Mouse (Mus musculus): Measurements from ENCODE around the gene Lactb. TPM values are rescaled to one million over a fixed set of nuclear protein-coding genes. Genes with fewer than 3 reads are reported as not detected.

The Lactb gene
- polyA plus RNA-seq, 2 experiments: 5.6 to 7.7 TPM

GRCm38 (mm10) chr9:66977121-66977520 lies 1.8 kb upstream of the Lactb start:
- H3K27ac ChIP-seq: no peak overlapping the region
- H3K36me3 ChIP-seq (replicated peaks; ENCODE audit: control insufficient read depth, insufficient read depth, low read depth): no peaks in the 10 kb centered on the region
- H3K4me3 ChIP-seq (ENCODE audit: insufficient read depth in 1 of 2, low read depth in 2 of 2, low read length in 2 of 2): no peak overlapping the region
- no peaks in the 10 kb centered on the region for H3K9me3 ChIP-seq (ENCODE audit: control insufficient read depth, low read length)
- no peak overlapping the region for H3K4me2 ChIP-seq (ENCODE audit: low read depth)
- ATAC-seq (ENCODE audit: insufficient read depth) (no peak), DNase-seq (ENCODE audit: low read depth in 3 of 3, low spot score in 3 of 3) (no peak)
- WGBS (ENCODE audit: insufficient replicate concordance): 62% methylated on average over 5 of the region's 5 CpGs
- TF ChIP-seq EP300 (IDR thresholded peaks at IDR 0.05; ENCODE audit: low read depth) (no peak), CTCF (IDR thresholded peaks at IDR 0.05; ENCODE audit: low read depth) (no peak)
- no peaks in the 10 kb centered on the region for H3K27me3 ChIP-seq (ENCODE audit: control insufficient read depth, insufficient read depth, low read length)
- H3K9ac ChIP-seq (replicated peaks): no peak overlapping the region
- H3K4me1 ChIP-seq (replicated peaks; ENCODE audit: control insufficient read depth in 2 of 2, insufficient read depth in 2 of 2, low read length in 1 of 2): peaks cover 0 to 9% of the 10 kb centered on the region in 2 experiments; a peak in 3 of 4 replicates

- Histone ChIP-seq H3K4me3 (ENCODE audit: insufficient read depth in 1 of 2, low read depth in 2 of 2, low read length in 2 of 2) (peak overlapping the region; percentile 77 to 82), H3K9ac (replicated peaks) (peak overlapping the region; percentile 56), H3K4me2 (ENCODE audit: low read depth) (peak overlapping the region; percentile 88), H3K36me3 (replicated peaks; ENCODE audit: control insufficient read depth, insufficient read depth, low read depth) (no peaks in the 10 kb centered on the region), H3K4me1 (replicated peaks; ENCODE audit: control insufficient read depth in 2 of 2, insufficient read depth in 2 of 2, low read length in 1 of 2) (peaks cover 0 to 6% of the 10 kb centered on the region in 2 experiments; a peak in 3 of 4 replicates), H3K27ac (peak overlapping the region; percentile 30), H3K27me3 (ENCODE audit: control insufficient read depth, insufficient read depth, low read length) (no peaks in the 10 kb centered on the region), H3K9me3 (ENCODE audit: control insufficient read depth, low read length) (no peaks in the 10 kb centered on the region)
- under 1% methylated on average over 41 of the region's 41 CpGs for WGBS (ENCODE audit: insufficient replicate concordance)
- ATAC-seq (ENCODE audit: insufficient read depth) (peak; percentile 83), DNase-seq (ENCODE audit: low read depth in 3 of 3, low spot score in 3 of 3) (peak; percentile 64 to 70 (median 64))
- TF ChIP-seq EP300 (IDR thresholded peaks at IDR 0.05; ENCODE audit: low read depth) (no peak), CTCF (IDR thresholded peaks at IDR 0.05; ENCODE audit: low read depth) (no peak)
Measured at GRCm38 (mm10) chr9:66974721-66975225, 511 bp downstream of the Lactb start.

- H3K36me3 ChIP-seq (replicated peaks; ENCODE audit: control insufficient read depth, insufficient read depth, low read depth): no peaks in the 10 kb centered on the region
- H3K27me3 ChIP-seq (ENCODE audit: control insufficient read depth, insufficient read depth, low read length): no peaks in the 10 kb centered on the region
- no peaks in the 10 kb centered on the region for H3K9me3 ChIP-seq (ENCODE audit: control insufficient read depth, low read length)
- no peak overlapping the region for H3K4me3 ChIP-seq (ENCODE audit: insufficient read depth in 1 of 2, low read depth in 2 of 2, low read length in 2 of 2)
- DNase-seq (ENCODE audit: low read depth in 3 of 3, low spot score in 3 of 3): no peak
- H3K4me1 ChIP-seq (replicated peaks; ENCODE audit: control insufficient read depth in 2 of 2, insufficient read depth in 2 of 2, low read length in 1 of 2): peaks cover 0 to 6% of the 10 kb centered on the region in 2 experiments; a peak in 3 of 4 replicates
- no peak for ATAC-seq (ENCODE audit: insufficient read depth)
- no peak overlapping the region for H3K27ac ChIP-seq
- no peak for TF ChIP-seq CTCF (IDR thresholded peaks at IDR 0.05; ENCODE audit: low read depth)
- TF ChIP-seq EP300 (IDR thresholded peaks at IDR 0.05; ENCODE audit: low read depth): no peak
- H3K4me2 ChIP-seq (ENCODE audit: low read depth): no peak overlapping the region
- WGBS (ENCODE audit: insufficient replicate concordance): 81% methylated on average over 8 of the region's 8 CpGs
- H3K9ac ChIP-seq (replicated peaks): no peak overlapping the region
Measured at GRCm38 (mm10) chr9:66971116-66971515, 4.2 kb downstream of the Lactb start.

GRCm38 (mm10) chr9:66967492-66967891 lies 7.8 kb downstream of the Lactb start:
- no peak overlapping the region for H3K9ac ChIP-seq (replicated peaks)
- WGBS (ENCODE audit: insufficient replicate concordance): 81% methylated on average over 8 of the region's 8 CpGs
- DNase-seq (ENCODE audit: low read depth in 3 of 3, low spot score in 3 of 3) (no peak), ATAC-seq (ENCODE audit: insufficient read depth) (no peak)
- H3K27me3 ChIP-seq (ENCODE audit: control insufficient read depth, insufficient read depth, low read length): no peaks in the 10 kb centered on the region
- no peak overlapping the region for H3K4me3 ChIP-seq (ENCODE audit: insufficient read depth in 1 of 2, low read depth in 2 of 2, low read length in 2 of 2)
- no peaks in the 10 kb centered on the region for H3K36me3 ChIP-seq (replicated peaks; ENCODE audit: control insufficient read depth, insufficient read depth, low read depth)
- H3K9me3 ChIP-seq (ENCODE audit: control insufficient read depth, low read length): no peaks in the 10 kb centered on the region
- no peak for TF ChIP-seq EP300 (IDR thresholded peaks at IDR 0.05; ENCODE audit: low read depth)
- no peak for TF ChIP-seq CTCF (IDR thresholded peaks at IDR 0.05; ENCODE audit: low read depth)
- H3K4me2 ChIP-seq (ENCODE audit: low read depth): no peak overlapping the region
- H3K4me1 ChIP-seq (replicated peaks; ENCODE audit: control insufficient read depth in 2 of 2, insufficient read depth in 2 of 2, low read length in 1 of 2): no peaks in the 10 kb centered on the region
- no peak overlapping the region for H3K27ac ChIP-seq

- WGBS (ENCODE audit: insufficient replicate concordance): 65% methylated on average over 3 of the region's 3 CpGs
- DNase-seq (ENCODE audit: low read depth in 3 of 3, low spot score in 3 of 3) (no peak), ATAC-seq (ENCODE audit: insufficient read depth) (no peak)
- TF ChIP-seq EP300 (IDR thresholded peaks at IDR 0.05; ENCODE audit: low read depth) (no peak), CTCF (IDR thresholded peaks at IDR 0.05; ENCODE audit: low read depth) (no peak)
- H3K9ac ChIP-seq (replicated peaks): no peak overlapping the region
- H3K4me1 ChIP-seq (replicated peaks; ENCODE audit: control insufficient read depth in 2 of 2, insufficient read depth in 2 of 2, low read length in 1 of 2): no peaks in the 10 kb centered on the region
- H3K27me3 ChIP-seq (ENCODE audit: control insufficient read depth, insufficient read depth, low read length): no peaks in the 10 kb centered on the region
- no peak overlapping the region for H3K27ac ChIP-seq
- H3K36me3 ChIP-seq (replicated peaks; ENCODE audit: control insufficient read depth, insufficient read depth, low read depth): no peaks in the 10 kb centered on the region
- H3K4me2 ChIP-seq (ENCODE audit: low read depth): no peak overlapping the region
- H3K9me3 ChIP-seq (ENCODE audit: control insufficient read depth, low read length): no peaks in the 10 kb centered on the region
- H3K4me3 ChIP-seq (ENCODE audit: insufficient read depth in 1 of 2, low read depth in 2 of 2, low read length in 2 of 2): no peak overlapping the region
Measured at GRCm38 (mm10) chr9:66961478-66961877, 13.8 kb downstream of the Lactb start.
